Mouse (Mus musculus) adrenal gland, postnatal 14 days (tissue): ENCODE data around the gene D430042O09Rik. TPM values are rescaled to one million over a fixed set of nuclear protein-coding genes. Genes with fewer than 3 reads are reported as not detected.

Experiments
- DNase-seq: peaks from one replicate; pipeline ENCODE4 v3.0.0; 2021; ENCODE audit warnings: mixed read lengths
- total RNA-seq: library from RNA; stranded (reverse); gene quantifications from 2 replicates; pipeline ENCODE4 v1.2.3, GENCODE M21; 2021

D430042O09Rik gene
- total RNA-seq, 1 experiment from 2014 or later: 16.6 TPM

DNA sequence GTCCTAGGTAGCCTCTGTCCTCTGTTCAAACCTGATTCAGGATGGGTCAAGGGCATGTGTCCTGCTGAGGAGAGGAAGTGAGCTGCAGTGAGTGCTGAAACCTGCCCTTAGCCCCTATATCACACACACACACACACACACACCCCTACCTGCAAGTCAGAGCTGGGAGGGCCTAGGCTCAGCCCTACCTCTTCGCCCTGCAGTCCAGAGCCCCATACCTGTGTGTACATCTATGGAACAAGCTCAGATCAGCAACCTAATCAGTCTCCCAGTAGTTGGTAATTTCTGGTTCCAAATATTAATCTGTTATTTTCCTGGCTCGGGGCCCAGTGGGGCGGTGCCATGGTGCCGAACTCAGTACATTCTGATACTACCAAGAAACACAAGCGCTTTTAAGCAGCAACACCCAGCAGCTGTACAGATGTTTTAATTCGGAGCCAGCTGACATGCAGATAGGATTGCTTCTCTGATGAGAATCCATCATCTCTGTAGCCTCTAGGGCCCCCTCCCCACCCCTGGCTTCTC lies 166.3 kb downstream of the D430042O09Rik start:
- DNase-seq: peak; percentile 62

GRCm38 (mm10) chr7:125878040-125878439 lies 170.4 kb downstream of the D430042O09Rik start:
- DNase-seq: no peak

- no peak for DNase-seq
Measured at GRCm38 (mm10) chr7:125883232-125883631, 175.5 kb downstream of the D430042O09Rik start.

- no peak for DNase-seq
Measured at GRCm38 (mm10) chr7:125886116-125886680, 178.5 kb downstream of the D430042O09Rik start.

DNA sequence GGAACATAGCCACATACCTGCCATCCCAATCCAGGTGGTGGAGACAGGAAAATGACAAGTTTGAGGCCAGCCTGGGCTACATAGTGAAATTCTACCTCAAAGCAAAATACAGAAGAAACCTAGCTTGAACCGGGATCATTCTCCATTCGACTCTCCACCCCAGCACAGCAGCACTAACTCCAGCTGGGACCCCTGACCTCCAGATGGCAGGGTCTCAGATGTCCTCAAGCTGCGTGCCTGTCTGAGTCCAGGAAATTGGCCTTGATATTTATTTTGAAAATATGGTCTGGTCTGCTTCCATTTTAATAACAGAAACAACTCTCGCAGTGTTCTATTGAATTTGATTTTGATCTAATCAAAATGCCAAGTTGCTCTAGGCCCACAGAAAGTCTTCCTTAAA lies 179.4 kb downstream of the D430042O09Rik start:
- DNase-seq: no peak

DNA sequence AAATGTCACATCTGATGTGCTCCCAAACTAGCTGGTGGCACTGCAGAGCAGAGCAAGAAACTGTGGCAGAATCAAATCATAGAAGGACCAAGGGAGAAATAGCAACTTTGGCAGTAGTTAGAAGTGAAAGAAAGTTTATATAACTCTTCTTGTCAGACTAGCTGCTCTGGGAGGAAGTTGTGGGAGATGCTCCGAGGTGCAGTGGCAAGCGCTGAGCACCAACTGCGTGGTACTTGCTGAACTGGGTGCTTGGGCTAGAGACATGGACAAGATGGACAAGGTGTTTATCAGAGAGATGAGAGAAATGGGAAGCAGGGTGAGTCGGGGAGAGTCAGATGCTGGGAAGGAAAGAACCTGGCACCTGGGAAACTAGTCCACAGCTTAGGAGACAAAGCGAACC lies 180.1 kb downstream of the D430042O09Rik start:
- DNase-seq: no peak

- DNase-seq: peak; percentile 44
Measured at GRCm38 (mm10) chr7:125888373-125888772, 180.7 kb downstream of the D430042O09Rik start.

DNA sequence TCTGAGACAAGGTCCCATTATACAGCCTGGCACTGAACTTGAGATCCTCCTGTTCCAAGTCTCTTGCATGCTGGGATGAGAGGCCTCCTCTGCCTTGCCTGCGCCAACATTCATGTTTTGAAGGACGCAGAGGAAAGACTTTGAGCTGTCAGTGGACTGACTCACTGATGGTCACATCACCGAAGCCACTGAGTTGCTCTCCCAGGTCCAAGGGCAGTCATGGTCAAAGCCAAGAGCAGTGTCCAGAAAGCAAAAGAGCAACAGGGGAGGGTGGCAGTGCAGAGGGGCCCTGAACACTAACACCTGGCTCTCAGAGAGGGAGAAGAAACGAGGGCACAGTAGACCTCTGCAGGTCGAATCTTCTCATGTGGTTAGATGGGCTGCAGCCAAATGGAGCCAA lies 185.9 kb downstream of the D430042O09Rik start:
- DNase-seq: peak; percentile 67

GRCm38 (mm10) chr7:125897059-125897458 lies 189.4 kb downstream of the D430042O09Rik start:
- DNase-seq: no peak

GRCm38 (mm10) chr7:125899036-125899435 lies 191.3 kb downstream of the D430042O09Rik start:
- peak; percentile 85 for DNase-seq

DNA sequence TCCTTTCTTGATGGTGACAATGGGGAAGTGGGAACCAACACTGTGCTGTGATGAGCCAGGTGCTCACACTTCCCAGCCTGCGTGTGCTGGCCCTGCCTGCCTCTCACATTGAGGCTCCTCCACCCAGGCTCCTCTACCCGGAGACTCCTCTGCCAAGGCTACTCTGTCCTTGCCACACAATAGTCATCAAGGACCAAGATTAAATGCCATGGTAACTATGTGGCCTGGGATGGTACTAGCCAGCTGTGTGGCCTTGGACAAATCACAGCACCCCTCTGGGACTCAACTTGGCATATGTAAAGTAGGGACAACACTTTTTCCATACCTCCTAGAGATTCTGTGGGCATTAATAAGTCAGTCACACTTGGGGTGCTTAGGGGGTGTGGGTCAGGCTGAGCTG lies 192.2 kb downstream of the D430042O09Rik start:
- peak; percentile 63 for DNase-seq

DNA sequence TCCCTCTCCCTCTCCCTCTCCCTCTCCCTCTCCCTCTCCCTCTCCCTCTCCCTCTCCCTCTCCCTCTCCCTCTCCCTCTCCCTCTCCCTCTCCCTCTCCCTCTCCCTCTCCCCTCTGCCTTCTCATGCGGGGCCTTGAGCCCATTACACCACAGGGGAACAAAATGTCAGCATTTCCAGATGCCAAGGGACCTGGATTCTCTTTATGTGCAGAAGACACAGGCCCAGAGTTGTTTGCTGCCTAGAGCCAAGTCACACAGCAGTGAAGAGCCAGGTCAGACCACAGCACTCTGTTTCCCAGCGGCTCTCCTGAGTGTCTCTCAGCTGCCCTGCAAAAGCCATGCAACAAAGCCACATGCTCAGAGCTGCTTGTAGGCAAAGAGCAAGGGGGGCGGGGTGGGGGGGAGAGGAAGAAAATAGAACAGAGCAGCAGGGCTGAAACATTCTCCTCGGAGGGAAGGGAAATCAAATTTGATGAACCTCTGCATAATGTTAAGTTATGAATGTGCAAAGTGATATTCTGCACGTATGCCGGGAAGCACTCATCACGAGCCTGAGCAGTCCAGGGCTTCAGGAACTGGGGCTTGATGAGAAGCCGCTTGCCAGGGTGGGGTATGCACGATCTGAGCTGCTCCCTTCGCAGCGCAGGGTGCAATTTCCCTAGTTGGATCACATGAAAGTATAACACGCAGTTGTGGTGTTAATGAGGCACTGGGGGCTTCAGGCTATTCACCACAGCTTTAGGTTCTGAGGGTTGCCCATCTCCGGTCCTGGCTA lies 192.9 kb downstream of the D430042O09Rik start:
- peak; percentile 35 for DNase-seq

DNA sequence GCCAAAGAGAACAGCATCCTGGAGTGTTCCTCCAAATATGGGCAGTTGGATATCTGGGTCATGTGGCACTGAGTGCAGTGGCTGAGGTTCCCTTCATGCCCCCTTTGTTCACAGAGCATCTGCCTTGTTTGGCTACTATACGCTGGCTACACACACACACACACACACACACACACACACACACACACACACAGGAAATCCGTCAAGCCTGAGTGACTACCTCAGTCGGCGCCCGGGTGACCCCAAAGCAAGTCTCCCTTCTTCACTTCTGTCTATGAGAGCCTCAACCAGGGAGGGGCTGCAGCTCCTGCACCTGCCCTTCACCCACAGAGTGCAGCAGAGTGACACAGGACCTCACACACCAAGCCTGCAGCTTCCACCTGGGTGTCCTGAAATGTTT lies 213.1 kb downstream of the D430042O09Rik start:
- DNase-seq: no peak

DNA sequence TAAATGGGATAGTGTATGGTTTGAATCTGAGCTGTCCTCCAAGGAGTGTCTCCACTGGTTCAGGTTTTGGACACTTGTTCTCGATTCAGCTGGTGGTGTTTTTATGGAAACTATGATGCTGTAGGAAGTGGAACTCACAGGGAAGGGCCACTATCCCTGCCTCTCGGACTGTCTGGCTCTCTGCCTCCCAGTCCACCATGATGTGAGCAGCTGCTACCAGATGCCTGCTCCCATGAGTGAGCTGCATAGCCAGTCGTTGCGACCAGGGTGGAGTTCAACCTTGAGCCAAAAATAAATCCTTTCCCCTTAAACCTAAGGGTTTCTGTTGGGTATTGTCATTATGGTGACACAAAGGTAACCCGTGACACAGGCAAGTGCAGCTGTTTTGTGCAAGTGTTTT lies 216.4 kb downstream of the D430042O09Rik start:
- no peak for DNase-seq

Other genes starting within 250 kb of the D430042O09Rik start
- 43.3 and 44.6 TPM in 2 replicates for gene Nsmce1, start 216.3 kb upstream of the D430042O09Rik start, total RNA-seq
- 51.5 and 62.0 TPM in 2 replicates for gene Il4ra, start 155.8 kb upstream of the D430042O09Rik start, total RNA-seq
- gene Il21r, start 104.5 kb upstream of the D430042O09Rik start, total RNA-seq: 0.63 and 8.8 TPM in 2 replicates
- gene Gtf3c1, start 108 bp upstream of the D430042O09Rik start, total RNA-seq: 61.0 and 66.2 TPM in 2 replicates